Mouse (Mus musculus) spleen, adult 18-20 months (tissue): ENCODE measurements around the gene Arl6.
A peak's percentile ranks its signal among the peaks of the same experiment; 100 is the strongest.

ENCODE experiments used
- DNase-seq, 2 experiments: peaks; one replicate each; pipeline ENCODE4 v3.0.0; 2022; ENCODE audit warnings: mixed read lengths in 2 of 2

Arl6 gene

DNA sequence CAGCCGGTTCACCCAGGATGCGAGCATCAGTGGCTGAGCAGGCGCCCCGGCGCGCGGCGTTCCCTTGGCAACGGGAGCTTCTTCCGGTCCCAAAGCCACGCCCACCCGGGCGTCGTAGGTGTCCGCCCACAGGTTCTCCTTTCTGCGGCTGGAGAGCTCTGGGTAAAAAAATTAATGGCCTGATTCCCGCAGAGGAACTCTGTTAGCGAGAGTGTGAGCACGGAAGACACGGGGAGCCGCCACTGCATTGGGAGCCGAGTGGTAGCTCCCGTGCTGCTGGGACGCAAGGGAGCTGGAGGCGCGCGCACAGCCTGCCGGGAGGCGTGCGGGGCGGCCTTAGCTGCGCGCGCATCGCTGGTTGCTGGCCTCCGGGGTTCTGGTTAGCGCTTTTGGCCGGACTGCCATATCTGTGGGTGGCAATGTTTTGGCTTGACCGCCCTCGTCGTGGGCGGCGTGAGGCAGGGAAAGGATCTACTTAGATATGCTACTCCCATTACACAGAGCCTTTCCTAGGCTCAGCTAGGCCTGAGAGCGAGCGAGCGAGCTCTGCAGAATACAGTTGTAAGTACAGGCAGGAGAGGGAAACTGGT, at the start of gene Arl6:
Gene Arl6, minus strand, starts transcription at position 290 of the 590 bp plus-strand sequence.
- DNase-seq: peak; percentile 88 to 94

DNA sequence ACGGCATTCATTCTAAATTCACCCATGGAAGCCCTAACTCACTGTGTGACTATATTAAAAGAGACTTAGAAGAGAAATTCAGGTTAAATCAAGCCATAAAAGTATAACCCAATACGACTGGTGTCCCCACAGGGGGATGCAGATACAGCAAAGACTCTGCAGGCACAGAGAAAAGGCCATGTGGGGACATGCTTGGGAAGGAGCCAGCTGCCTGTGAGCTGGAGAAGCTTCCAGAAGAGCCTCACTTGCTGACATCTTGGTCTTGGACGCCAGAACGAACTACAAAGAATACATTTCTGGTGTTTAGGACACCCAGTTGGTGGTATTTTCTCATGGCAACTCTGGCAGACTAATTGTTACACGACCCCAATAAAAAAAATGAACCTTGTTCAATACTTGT, 45.9 kb upstream of the Arl6 start:
- no peak for DNase-seq

DNA sequence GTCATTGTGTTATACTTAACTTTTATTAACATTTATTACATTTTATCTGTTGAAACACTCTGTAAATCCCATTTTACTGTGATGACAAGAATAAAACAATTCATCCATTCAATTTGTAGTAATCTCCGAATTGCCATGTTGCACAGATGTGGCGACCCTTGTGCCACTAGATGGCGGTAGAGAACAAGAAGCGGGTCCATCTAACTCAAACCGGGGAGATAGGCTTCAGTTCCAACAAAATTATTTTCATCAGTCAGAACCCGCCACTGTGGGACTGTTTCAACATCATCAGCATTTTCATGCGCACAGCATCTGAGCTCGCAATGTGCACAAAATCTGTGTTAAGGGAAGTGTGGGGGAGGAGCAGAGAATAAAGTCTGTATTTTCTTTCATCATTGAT, 44.2 kb upstream of the Arl6 start:
- peak in 1 of 2 experiments; percentile 40 for DNase-seq

DNA sequence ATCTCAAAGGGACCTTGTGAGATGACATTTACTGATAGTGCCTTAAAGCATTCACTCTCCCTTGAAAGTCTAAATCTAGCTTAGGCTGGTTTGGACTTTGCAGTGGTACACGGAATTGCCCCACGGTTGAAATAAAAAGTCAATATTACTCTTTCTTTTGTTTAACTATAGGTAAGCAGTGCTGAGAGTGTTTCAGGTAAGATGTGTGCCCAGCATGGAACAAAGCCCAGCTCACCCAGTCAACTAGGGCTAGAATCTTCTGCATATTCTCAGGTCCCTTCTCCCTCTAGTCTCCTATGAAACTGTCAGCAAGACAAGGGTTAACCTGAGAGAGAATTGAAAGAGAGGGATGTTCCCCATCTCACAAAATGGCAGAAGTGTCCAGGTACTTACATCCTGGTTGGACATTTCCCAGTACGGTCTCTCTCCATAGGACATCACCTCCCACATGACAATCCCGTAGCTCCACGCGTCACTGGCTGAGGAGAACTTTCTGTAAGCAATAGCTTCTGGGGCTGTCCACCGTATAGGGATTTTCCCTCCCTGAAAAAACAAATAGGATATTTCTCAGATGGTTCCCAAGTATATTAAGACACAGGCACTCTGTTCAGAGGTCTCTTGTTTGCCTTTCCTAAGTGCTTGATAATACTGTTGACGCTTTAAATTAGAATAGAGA, 43.2 kb upstream of the Arl6 start:
- DNase-seq: no peak

DNA sequence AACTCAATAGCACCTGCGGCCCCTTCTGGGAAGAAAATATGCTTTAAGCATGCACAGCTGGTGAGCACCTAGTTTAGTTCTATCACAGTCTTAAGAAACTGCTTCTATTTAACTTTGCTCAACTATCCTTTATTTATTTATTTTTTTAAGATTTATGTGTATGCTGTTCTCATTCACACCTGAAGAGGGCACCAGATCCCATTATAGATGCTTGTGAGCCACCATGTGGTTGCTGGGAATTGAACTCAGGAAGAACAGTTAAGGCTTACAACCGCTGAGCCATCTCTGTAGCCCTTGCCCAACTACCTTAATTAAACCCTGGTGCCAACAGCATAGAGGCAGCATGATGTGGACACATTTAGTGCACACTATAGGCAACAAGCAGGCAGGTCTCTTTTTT, 27.7 kb upstream of the Arl6 start:
- no peak for DNase-seq

DNA sequence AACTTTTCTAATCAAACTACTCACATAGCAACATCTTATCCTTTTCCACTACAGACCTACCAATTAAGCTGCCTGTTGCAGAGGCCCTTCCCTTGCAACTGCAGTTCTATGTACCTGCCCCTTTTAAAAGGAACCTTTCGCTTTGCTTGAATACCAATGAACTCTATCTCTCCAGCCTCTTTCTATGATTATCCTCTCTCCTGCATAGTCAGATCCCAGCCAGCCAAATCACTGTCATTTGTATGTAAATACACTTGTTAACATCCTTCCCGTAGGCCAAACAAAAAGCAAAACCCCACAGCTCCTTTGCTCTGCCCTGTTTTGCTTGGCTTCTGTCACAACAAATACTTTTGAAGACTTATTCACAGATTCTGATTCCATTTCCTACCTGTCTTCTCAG, 4.6 kb upstream of the Arl6 start:
- no peak for DNase-seq

DNA sequence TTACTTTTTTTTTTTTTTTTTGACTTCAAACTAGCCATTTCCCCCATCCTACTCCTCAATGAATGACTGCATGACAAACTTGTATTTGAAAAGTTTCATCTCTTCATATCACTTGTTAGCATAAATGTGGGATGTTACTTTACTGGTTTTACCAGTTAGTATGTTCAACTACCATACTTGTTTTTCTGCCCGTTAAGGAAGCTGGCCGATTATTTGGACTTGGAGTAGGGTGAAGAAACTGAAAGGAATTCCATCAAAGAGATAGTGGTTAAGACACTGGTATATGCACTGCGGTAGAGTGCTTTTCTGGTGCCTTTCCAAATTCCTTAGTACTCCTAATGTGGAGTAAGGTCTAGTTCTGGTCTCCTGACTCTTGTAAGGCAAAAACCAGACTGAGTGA, 794 bp upstream of the Arl6 start:
- no peak for DNase-seq

DNA sequence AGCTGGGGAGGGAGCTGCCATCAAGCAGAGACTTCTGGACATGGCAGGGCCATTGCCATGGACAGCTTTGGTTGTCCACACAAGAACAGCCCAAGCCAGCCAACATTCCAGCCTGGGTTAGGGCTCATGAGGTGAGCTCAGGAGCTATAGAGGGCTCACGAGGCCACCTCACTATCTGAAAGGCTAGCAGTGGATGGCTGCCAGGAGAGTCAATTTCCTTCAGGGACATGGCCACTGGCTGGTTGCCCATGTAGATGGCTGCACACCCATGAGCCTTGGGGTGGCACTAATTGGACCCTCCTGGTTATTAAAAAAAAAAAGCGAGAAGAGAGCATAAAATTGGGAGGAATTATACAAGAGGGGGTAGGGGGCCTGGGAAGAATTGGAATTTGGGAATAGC, 4.6 kb downstream of the Arl6 start:
- DNase-seq: no peak

DNA sequence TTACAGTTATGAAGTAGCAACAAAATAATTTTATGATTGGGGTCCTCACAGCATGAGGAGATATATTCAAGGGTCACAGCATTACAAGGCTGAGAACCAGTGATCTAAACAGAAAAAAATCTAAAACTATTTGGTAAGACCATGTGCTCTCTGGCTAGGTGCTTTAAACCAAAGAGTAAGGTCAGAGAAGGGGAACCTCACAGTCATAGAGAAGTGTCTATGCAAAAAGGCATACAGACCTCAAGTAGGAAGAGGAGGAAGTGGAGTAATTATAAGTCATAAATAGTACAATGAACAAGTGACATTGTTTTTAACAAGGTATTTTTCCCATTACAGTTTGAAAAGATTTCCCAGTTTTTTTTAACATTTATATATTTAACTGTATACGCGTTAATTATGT, 17.6 kb downstream of the Arl6 start:
- no peak for DNase-seq

DNA sequence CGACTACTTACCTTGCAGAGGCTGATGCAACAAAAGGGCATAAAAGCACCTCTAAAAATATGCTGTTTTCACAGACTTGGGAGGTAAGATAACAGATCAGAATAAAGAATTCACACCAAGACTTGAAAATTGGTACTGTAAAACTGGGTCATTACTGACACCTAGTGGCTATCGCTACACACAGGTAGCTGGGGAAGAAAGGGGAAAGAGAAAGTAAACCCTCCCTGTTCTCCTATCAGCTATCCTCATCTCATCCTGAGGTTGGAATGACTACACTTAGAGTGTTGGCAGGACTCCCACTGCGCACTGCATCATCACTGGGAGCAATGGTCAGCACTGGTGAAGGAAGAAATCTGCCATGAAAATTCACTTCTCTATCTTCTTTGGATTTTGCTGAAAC, 22.0 kb downstream of the Arl6 start:
- DNase-seq: no peak

DNA sequence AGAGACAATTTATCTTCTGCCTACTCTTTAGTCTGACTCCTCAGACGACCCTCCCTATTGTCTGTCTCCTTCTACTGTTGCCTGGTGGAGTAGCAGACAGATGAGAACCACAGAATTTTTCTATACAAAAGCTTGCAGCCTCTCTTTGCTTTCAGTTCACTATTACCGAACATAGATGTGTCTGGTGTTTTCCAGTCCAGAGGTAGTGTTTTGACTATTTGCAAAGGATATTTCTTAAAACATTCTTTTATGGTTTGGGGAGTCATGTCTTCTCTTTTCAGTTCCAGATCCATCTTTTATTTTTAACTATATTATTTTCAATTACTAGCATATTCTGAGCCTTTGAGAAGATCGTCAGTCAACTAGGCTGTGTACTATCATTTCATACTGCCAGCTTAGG, 23.5 kb downstream of the Arl6 start:
- no peak for DNase-seq

DNA sequence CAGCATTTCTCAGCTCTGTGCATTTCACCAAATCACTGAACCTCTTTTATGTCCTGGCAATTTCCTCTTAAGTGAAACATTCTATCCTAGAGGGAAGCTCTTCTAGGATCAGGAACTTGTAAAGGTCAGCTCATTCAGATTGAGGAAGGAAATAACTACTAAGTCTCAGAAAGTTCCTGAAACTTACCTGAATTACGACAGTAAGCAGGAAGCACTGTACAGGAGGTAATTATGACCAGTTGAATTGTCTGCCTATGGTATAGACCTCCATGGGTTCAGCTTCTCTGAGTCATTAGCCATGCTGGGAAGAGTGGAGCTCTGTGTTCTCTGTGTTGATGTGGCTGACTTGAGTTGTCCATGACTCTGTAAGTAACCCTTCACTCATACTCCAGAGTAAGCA, 28.4 kb downstream of the Arl6 start:
- DNase-seq: no peak

DNA sequence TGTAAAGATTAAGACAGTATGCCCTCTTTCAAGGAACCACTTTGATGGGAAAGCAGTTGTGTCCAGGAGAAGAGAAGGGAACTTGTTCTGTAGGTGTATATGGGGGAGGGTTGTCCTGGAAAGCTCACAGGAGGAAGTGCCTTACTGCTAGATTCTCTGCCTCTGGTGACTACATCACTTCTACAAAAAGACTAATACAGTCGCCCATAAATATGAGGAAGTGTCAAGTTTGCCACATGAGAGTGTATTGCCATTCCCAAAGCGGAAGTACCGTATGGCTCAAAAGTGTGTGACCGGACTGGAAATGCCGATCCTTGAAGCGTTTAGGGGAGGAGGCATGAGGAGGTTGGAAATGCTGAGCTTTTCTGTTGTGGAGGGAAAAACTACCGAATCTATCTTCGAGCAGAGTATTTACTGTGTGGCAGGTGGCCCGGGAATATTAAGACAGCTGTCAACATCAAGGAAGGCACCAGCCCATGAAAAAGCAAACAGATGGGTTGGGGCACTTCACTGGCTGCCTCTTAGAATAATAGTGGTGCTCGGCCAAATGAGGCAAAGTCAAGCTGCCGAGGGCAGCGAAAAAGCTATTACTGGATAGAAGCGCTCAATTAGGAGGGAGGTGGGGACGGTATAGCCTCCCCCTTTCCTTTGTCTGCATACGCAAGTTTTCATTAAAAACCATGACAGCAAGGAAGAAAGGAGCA, 35.0 kb downstream of the Arl6 start:
- DNase-seq: no peak

DNA sequence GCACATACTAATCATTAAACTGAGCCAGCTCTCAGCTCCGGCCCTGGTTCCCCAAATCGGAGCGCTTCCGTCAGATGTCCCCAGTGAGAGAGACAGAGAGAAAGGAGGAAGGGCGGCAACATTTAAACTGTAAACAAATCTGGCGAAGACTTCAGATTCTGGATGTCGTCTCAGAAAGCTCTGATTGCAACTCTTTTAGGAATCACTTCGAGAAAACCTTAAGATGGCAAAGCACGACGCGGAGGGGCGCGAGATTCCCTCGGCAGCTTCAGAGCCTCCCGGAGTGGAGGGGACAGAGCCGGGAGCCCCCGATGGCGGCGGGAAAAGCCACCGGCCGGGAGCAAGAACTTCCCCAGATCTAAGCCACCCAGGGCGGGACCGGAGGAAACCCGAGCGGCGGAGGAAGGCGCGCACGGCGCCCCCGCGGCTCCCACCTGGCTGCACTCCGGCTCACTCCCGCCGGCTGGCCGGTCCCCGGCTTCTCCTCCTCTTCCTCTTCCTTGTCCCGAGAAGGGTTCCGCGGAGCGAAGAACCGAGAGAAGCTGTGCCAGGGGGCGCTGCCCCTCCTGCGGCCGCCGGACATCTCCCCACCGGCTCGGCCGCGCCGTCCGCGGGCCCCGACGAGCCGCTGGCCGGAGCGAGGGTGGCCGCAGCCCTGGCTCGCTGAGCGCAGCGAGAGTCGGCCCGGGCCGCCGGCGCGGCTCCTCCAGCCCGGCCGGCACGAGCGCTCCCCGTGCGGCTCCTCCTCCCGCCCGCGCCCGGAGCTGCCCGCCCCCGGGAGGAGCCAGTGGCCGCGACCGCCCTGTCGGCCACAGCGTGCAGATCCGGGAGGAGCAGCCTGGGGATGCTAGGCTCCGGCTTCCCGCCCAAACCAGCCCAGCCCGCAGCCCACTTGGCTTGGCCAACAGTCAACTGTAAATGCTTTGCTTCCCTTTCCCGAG, 38.6 kb downstream of the Arl6 start, which contains the start of gene Crybg3:
Gene Crybg3, minus strand, starts transcription at position 669 of the 941 bp plus-strand sequence.
- DNase-seq: peak; percentile 49 to 72

DNA sequence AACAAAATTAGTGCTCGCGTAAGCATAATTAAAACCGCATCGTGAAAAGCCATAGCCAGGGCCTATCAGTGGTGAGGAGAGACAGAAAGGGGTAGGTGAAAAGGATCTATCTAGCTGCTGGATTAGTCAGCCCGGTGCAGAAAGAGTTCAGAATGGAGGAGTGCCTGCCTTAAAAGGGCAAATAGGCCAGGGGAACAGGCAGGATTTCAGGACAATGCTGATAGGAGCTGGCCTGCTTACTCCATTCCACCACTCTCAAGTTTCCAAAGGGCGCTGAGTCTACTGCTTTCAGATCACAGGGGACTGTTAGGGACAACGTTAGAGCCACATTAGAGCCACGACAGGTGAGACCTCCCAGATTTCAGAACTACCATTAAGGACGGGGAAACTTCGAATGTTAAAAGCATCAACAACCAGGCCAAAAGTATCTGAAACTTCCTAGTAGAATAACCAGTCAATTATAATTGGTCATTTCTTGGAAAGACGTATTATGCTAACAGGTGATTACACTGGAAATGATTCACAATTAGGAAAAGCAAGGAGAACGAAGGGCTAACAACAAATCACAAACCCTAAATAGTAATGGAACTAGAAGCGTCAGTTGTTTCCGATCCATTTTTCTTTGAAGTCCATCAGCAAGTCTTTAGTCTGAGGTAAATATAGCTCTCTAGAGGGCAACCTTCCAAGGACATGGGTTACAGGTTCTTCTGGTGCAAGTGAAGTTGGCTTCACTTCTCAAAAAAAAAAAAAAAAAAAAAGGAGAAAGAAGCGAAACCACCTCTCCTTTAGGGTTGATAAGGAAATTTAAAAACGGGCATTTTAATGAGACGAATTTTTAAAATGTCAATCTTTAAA, 39.6 kb downstream of the Arl6 start:
- no peak for DNase-seq

DNA sequence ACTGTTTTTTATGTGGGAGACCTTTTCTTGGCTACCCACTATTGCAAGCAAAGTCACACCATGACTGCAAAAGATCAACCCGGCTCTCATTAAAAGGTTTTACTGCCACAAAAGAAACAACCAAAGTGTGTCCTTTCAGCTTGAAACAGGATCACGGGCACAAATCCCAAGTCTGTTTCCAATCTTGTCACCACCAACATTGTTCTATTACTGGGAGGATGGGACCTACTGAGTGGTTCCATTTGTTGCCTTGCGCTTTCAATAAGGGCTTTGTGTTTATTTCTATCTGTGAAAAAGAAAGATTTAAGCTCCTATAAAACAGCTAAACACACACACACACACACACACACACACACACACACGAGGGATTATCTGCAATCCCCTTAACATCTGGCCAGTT, 40.2 kb downstream of the Arl6 start:
- DNase-seq: no peak

DNA sequence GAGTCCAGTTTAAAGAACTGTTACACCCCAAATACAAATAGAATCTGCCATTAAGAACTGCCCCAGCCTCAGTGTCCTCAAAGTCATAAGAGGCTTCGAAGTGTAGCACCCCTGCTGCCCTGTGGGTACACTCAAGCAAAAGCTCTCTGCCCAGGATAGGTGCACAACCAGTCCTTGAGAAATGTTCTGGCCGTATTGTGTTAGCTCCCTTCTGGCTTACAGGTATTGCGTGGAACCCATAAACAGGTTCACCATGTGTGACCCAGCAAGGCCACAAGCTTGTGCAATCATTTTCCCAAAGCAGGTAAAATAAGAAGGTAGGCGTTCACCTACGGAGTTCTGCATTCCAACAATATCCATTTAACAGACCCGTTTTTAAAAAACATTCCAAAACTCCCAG, 41.9 kb downstream of the Arl6 start:
- no peak for DNase-seq

DNA sequence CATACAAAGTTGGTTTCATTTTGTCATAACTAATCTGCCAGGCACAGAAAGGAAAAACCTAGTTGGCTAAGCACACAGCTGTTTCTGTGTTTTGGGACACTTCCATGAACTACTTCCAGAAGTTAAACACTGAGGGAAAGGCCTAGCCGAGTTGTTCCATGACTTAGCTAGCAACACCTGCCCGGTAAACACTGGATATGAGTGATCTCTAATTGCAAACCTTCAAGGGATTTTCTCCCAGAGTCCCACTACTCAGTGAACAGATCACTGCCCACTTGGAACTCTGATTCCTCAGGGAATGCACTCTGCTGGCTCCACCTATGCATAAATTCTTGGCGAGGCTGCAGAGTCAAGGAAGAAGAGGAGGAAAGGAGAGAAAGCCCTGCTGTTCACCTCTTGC, 44.5 kb downstream of the Arl6 start:
- DNase-seq: no peak

DNA sequence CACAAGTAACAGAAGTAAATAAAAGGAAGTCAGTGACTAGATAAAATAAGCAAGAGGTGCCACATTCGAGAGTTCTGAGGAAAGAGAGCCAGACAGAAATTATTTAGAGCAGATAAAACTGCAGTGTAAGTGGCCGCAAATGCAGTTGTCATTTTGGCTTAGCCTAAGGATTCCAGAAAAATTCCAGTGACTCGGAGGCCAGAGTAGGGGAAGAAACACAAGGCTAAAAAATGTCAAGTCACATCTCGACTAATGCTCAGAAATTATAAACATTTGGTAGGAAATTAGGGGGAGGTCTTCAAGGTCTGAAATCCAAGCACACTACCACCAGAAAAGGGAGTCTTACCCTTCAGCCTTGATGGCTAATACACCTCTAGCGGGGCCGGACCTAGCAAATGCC, 48.4 kb downstream of the Arl6 start:
- DNase-seq: no peak

DNA sequence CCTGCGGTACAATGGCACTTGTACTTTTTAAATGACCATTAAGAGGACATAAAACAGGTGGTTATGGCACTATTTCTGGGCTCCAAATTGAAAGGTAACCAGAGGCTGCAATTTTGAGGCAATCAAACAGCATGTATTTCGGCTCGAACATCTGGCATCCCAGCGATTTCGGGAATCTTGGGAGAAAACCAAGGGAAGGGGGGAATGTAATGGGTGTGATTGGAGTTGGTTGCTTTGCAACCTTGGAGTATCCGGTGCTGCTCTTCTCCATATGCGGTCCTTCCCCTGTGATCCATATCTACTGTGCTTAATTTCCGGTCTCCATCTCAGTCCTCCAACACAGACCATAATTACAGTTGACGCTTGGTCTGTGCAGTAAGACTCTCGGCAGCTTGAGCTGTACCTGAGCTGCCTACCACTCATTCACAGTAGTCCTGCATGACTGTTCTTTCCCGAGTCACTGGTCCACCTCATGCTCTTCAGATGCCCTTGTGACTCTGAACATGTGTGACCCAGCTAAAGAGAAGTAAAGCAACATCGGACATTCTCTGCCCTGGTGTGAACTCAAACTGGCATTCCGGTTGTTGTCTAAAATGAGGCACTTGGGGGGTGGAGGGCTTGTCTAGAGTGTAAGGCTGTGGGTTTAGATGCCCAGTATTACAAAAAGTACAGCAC, 50.7 kb downstream of the Arl6 start:
- DNase-seq: no peak

DNA sequence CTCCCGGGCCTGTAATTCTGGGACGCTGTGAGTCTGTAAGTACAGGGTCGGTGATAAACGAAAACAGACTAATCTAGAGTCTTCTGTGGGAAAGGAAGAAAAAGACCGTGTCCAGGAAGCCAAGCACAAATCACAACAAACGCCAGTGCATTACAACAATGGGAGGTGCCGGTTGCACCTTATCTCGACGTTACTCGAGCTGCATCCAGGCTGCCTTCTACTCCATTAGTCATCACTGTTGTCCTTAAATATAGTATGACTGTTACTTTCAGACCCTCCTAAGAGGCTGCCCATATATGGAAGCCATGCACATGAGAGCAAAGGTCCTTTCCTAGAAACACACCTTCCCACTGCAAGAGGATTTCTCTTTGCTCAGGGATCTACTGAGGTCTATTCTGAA, 51.4 kb downstream of the Arl6 start:
- DNase-seq: no peak

DNA sequence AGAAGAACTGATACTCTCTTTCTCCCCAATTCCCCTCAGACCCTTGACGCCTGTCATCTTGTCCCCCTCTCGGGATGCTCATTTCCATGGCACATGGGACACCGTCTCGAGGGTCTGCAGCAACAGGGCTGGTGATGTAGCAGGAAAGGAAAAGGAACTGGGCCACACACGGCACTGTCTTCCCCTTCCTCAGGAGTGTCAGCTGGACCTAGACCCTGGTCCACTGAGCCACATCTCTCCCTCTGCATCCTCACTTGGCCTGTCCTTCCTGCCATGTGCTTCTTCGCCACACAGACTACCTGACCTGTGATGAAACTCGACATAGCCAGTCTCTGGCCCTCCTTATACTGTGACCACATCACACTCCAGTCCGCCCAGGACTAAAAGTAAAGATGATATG, 52.3 kb downstream of the Arl6 start:
- no peak for DNase-seq
